Mouse (Mus musculus): Measurements from ENCODE around the gene Olfr16. TPM values are rescaled to one million over a fixed set of nuclear protein-coding genes. Genes with fewer than 3 reads are reported as not detected.

Gene Olfr16
- not detected for polyA plus RNA-seq (2012; fragmentation: generic; extraction: Trizol)
- long read RNA-seq, experiment 1: 0 reads
- long read RNA-seq, experiment 2: 0 reads

DNA sequence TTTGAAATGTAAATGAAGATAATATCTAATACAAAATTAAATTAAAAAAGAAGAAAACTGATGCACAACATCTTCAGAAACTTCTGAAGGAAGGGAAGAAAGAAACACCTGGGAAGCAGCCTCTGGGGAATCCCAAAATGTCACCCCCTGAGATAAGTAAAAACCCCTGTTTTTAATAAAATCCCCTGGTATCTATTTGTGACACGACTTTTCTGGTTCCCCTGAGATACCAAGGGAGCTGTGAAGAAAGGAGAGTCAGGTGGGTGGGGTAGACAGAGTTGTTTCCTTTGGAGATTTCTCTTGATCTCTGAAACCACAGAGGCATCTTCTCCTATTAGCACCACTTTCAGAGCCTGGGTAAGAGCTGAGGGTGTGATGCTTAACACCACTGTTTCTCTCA lies at the start of gene Olfr16:
Gene Olfr16, plus strand, starts transcription at position 250 of the 400 bp plus-strand sequence.
- no peak within 1 kb of the TSS for H3ac ChIP-seq (ENCODE audit: control insufficient read depth, insufficient read length, low read depth)
- no peak within 1 kb of the TSS for H3K4me3 ChIP-seq (ENCODE audit: insufficient read depth, poor library complexity, severe bottlenecking)
- H3K36me3 ChIP-seq (ENCODE audit: control insufficient read depth, insufficient read depth): no peaks in the 10 kb centered on the region
- TF ChIP-seq MYOD1 (IDR thresholded peaks at IDR 0.05; ENCODE audit: control insufficient read depth, insufficient read length, low read depth) (no peak), FOSL1 (IDR thresholded peaks at IDR 0.05; ENCODE audit: insufficient read depth, low read length, poor library complexity, severe bottlenecking) (no peak), MAX (IDR thresholded peaks at IDR 0.05) (no peak), CTCF (IDR thresholded peaks at IDR 0.05; ENCODE audit: control insufficient read depth, insufficient read depth, insufficient read length) (no peak), CEBPB (IDR thresholded peaks at IDR 0.05; ENCODE audit: low read depth) (no peak), MYOG (IDR thresholded peaks at IDR 0.05; ENCODE audit: control insufficient read depth, extremely low read depth, insufficient read length) (no peak), USF1 (IDR thresholded peaks at IDR 0.05; ENCODE audit: low read depth) (no peak)
- no peaks in the 10 kb centered on the region for H3K79me2 ChIP-seq (ENCODE audit: control insufficient read depth, insufficient read depth)
- no peaks in the 10 kb centered on the region for H3K79me3 ChIP-seq (ENCODE audit: low read depth)
- no peaks in the 10 kb centered on the region for H3K27me3 ChIP-seq (ENCODE audit: control insufficient read depth, insufficient read depth, insufficient read length)

DNA sequence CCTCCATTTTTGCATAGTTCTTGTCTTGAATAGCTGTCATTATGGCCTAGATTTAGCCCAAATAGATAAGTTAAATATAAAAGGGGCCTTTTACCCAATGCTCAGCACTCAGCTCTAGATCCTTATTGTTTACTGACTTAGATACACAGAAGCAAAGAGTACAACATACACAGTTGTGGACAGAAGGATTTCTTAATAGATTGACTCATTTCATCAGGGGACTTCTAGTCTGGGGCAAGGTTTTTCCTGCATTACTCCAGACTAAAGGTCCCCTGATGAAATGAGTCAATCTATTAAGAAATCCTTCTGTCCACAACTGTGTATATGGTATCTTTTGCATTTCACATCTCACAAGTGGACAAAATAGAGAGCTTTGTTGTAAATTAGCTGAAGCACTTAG lies 46.9 kb upstream of the Olfr16 start:
- Histone ChIP-seq H3K79me2 (ENCODE audit: control insufficient read depth, insufficient read depth) (no peaks in the 10 kb centered on the region), H3K27me3 (ENCODE audit: control insufficient read depth, insufficient read depth, insufficient read length) (no peaks in the 10 kb centered on the region), H3K36me3 (ENCODE audit: control insufficient read depth, insufficient read depth) (no peaks in the 10 kb centered on the region), H3K4me3 (ENCODE audit: insufficient read depth, poor library complexity, severe bottlenecking) (no peak overlapping the region), H3ac (ENCODE audit: control insufficient read depth, insufficient read length, low read depth) (no peak overlapping the region), H3K79me3 (ENCODE audit: low read depth) (no peaks in the 10 kb centered on the region)
- TF ChIP-seq MYOG (IDR thresholded peaks at IDR 0.05; ENCODE audit: control insufficient read depth, extremely low read depth, insufficient read length): no peak
- no peak for TF ChIP-seq FOSL1 (IDR thresholded peaks at IDR 0.05; ENCODE audit: insufficient read depth, low read length, poor library complexity, severe bottlenecking)
- no peak for TF ChIP-seq CEBPB (IDR thresholded peaks at IDR 0.05; ENCODE audit: low read depth)
- no peak for TF ChIP-seq USF1 (IDR thresholded peaks at IDR 0.05; ENCODE audit: low read depth)
- no peak for TF ChIP-seq MAX (IDR thresholded peaks at IDR 0.05)
- TF ChIP-seq MYOD1 (IDR thresholded peaks at IDR 0.05; ENCODE audit: control insufficient read depth, insufficient read length, low read depth): no peak
- no peak for TF ChIP-seq CTCF (IDR thresholded peaks at IDR 0.05; ENCODE audit: control insufficient read depth, insufficient read depth, insufficient read length)

DNA sequence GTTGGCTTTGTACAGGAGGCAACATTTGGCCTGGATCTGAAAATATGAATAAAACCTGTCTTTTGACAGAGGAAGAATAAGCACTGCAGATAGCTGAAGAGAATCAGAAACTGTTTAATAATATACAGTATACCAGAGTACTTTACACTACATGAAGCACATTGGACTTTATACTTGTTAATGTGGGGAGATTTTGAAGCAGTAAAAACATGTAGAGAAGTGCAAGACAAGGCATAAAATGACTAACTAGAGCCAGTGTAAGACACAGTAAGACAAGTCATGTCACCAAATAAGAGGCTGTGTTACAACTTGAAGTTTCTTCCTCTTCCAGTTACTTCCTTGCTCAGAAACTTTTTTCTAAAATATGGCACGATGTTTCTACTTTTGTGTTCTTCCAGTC lies 33.1 kb upstream of the Olfr16 start:
- Histone ChIP-seq H3ac (ENCODE audit: control insufficient read depth, insufficient read length, low read depth) (no peak overlapping the region), H3K36me3 (ENCODE audit: control insufficient read depth, insufficient read depth) (no peaks in the 10 kb centered on the region), H3K27me3 (ENCODE audit: control insufficient read depth, insufficient read depth, insufficient read length) (no peaks in the 10 kb centered on the region), H3K4me3 (ENCODE audit: insufficient read depth, poor library complexity, severe bottlenecking) (no peak overlapping the region), H3K79me2 (ENCODE audit: control insufficient read depth, insufficient read depth) (no peaks in the 10 kb centered on the region), H3K79me3 (ENCODE audit: low read depth) (no peaks in the 10 kb centered on the region)
- no peak for TF ChIP-seq CEBPB (IDR thresholded peaks at IDR 0.05; ENCODE audit: low read depth)
- TF ChIP-seq USF1 (IDR thresholded peaks at IDR 0.05; ENCODE audit: low read depth): no peak
- TF ChIP-seq FOSL1 (IDR thresholded peaks at IDR 0.05; ENCODE audit: insufficient read depth, low read length, poor library complexity, severe bottlenecking): no peak
- no peak for TF ChIP-seq CTCF (IDR thresholded peaks at IDR 0.05; ENCODE audit: control insufficient read depth, insufficient read depth, insufficient read length)
- TF ChIP-seq MYOD1 (IDR thresholded peaks at IDR 0.05; ENCODE audit: control insufficient read depth, insufficient read length, low read depth): no peak
- TF ChIP-seq MYOG (IDR thresholded peaks at IDR 0.05; ENCODE audit: control insufficient read depth, extremely low read depth, insufficient read length): no peak
- TF ChIP-seq MAX (IDR thresholded peaks at IDR 0.05): no peak

DNA sequence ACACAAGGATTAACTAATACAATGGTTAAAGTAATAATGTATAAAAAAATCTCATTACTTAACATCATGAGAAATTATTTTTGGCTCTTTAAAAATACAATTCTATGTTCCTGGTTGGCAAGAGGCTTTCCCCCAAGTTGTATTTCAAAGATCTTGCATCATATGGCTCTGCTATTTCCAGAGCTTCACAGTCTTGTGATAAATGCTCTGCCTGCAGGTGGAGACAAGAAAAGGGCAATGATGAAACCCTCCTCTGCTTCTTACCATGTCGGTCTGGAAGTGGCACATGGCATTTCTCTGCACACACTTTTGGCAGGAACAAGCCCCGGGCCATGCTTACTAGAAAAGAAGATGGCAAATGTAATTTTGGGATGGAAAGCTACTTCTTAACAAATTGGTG lies 31.8 kb upstream of the Olfr16 start:
- Histone ChIP-seq H3K4me3 (ENCODE audit: insufficient read depth, poor library complexity, severe bottlenecking) (no peak overlapping the region), H3K79me3 (ENCODE audit: low read depth) (no peaks in the 10 kb centered on the region), H3K27me3 (ENCODE audit: control insufficient read depth, insufficient read depth, insufficient read length) (no peaks in the 10 kb centered on the region), H3K79me2 (ENCODE audit: control insufficient read depth, insufficient read depth) (no peaks in the 10 kb centered on the region), H3ac (ENCODE audit: control insufficient read depth, insufficient read length, low read depth) (no peak overlapping the region), H3K36me3 (ENCODE audit: control insufficient read depth, insufficient read depth) (no peaks in the 10 kb centered on the region)
- no peak for TF ChIP-seq CTCF (IDR thresholded peaks at IDR 0.05; ENCODE audit: control insufficient read depth, insufficient read depth, insufficient read length)
- no peak for TF ChIP-seq MAX (IDR thresholded peaks at IDR 0.05)
- no peak for TF ChIP-seq USF1 (IDR thresholded peaks at IDR 0.05; ENCODE audit: low read depth)
- TF ChIP-seq CEBPB (IDR thresholded peaks at IDR 0.05; ENCODE audit: low read depth): no peak
- TF ChIP-seq MYOD1 (IDR thresholded peaks at IDR 0.05; ENCODE audit: control insufficient read depth, insufficient read length, low read depth): no peak
- no peak for TF ChIP-seq MYOG (IDR thresholded peaks at IDR 0.05; ENCODE audit: control insufficient read depth, extremely low read depth, insufficient read length)
- TF ChIP-seq FOSL1 (IDR thresholded peaks at IDR 0.05; ENCODE audit: insufficient read depth, low read length, poor library complexity, severe bottlenecking): no peak

DNA sequence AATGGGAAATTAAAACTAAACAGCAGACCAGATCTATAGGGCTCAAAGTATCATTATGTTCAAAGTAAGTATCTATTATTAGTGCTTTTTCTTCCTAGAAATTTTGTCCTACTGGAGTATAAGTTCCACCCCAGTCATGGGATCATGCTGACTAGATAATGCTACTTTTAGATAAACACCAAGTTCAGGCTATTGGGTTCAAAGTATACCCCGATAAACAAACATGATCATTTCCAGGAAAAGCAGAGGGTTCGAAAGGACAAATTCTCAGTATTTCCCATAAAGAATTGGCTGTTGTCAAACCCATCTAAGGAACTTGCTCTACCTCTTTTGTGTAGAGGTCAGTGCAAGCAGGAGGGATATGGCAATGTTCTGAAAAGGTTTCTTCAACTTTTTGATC lies 18.0 kb upstream of the Olfr16 start:
- no peak overlapping the region for H3ac ChIP-seq (ENCODE audit: control insufficient read depth, insufficient read length, low read depth)
- TF ChIP-seq CEBPB (IDR thresholded peaks at IDR 0.05; ENCODE audit: low read depth) (no peak), FOSL1 (IDR thresholded peaks at IDR 0.05; ENCODE audit: insufficient read depth, low read length, poor library complexity, severe bottlenecking) (no peak), MAX (IDR thresholded peaks at IDR 0.05) (no peak), MYOG (IDR thresholded peaks at IDR 0.05; ENCODE audit: control insufficient read depth, extremely low read depth, insufficient read length) (no peak), CTCF (IDR thresholded peaks at IDR 0.05; ENCODE audit: control insufficient read depth, insufficient read depth, insufficient read length) (no peak), USF1 (IDR thresholded peaks at IDR 0.05; ENCODE audit: low read depth) (no peak), MYOD1 (IDR thresholded peaks at IDR 0.05; ENCODE audit: control insufficient read depth, insufficient read length, low read depth) (no peak)
- H3K4me3 ChIP-seq (ENCODE audit: insufficient read depth, poor library complexity, severe bottlenecking): no peak overlapping the region
- H3K36me3 ChIP-seq (ENCODE audit: control insufficient read depth, insufficient read depth): no peaks in the 10 kb centered on the region
- no peaks in the 10 kb centered on the region for H3K27me3 ChIP-seq (ENCODE audit: control insufficient read depth, insufficient read depth, insufficient read length)
- H3K79me3 ChIP-seq (ENCODE audit: low read depth): no peaks in the 10 kb centered on the region
- no peaks in the 10 kb centered on the region for H3K79me2 ChIP-seq (ENCODE audit: control insufficient read depth, insufficient read depth)

All from C2C12 (cell line).